Comparison of ENCODE assay signal across 14 mouse cellular contexts in the genomic region with DNA sequence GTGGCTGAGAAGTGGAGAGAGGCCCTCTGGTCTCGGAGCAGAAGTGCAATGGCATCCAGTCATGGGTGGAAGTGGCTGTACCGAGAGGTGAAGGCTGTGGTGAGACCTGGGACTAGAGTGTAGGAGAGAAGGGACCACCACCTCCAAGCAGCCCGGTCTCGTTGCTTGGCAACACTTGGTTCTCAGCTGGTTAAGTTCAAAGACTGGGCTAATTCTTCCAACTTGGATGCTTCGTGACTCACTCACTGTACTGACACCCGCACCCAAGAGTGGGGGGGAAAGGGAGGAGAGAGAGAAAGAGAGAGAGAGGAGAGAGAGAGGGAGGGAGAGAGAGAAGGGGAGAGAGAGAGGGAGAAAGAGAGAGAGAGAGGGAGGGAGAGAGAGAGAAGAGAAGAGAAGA.
"Had no signal": no experiment of that assay in that cellular context is flagged by ENCODE, and none has a peak within 500 bp of the region (broad histone marks: within the 10 kb centered on the region; RNA-seq: fewer than 3 reads in every experiment).

No protein-coding gene starts in this region.

- ATAC-seq: hindbrain, postnatal 0 days; intestine, embryonic 16.5 days; liver, embryonic 12.5 days had no signal

- DNase-seq: gastrocnemius, postnatal 14 days; gastrocnemius, postnatal 36 days; heart, adult 11 months; heart, adult 2 months; heart, postnatal 14 days; heart, postnatal 36 days; kidney, adult 11 months; kidney, adult 2 months; kidney, adult 9 months; kidney, postnatal 14 days; left cerebral cortex, postnatal 4 days had no signal
